Mouse (Mus musculus): Measurements from ENCODE around the gene Pik3r6. TPM values are rescaled to one million over a fixed set of nuclear protein-coding genes. Genes with fewer than 3 reads are reported as not detected.

Gene Pik3r6
- 1.4 and 2.1 TPM in 2 replicates for polyA plus RNA-seq (2016; fragmentation: Nextera tagmentation; extraction: Ambion mirVana)

DNA sequence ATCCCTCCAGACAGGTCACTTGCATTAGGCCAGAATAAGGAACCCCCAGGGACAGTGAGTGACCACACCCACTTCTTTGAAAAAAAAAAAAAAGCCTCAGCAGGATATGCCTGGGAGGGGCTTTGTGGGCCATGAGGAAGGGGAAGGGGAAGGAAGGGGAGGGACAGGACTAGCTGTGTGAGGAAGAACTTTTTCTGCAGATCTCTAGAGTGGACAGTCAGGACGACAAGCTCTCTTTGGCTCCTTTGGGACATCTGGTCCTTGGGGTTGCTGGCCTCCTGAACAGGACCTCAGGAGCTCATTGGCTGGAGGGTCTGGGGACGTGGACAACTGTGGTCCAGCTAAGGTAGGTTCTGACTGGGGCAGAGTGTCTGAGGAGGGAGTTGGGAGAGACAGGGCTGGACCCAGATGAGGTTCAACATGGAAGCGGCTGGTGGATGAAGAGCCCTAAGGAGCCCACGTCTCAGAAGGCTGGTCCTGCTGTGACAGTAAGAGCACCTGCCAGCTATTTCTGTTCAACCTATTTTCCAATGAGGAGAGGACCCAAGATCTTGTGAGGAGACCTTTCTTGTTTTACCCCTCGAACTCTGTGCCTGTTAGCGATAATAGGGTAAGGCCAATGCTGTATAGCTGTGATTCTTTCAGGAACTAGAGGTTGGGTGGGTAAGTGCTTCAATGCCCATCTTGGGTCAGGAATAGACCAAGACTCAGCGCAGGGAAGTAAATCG is at the start of gene Pik3r6:
Gene Pik3r6 (plus strand): TSS at position 118 of the 728 bp plus-strand sequence.
- no peak within 1 kb of the TSS for H3K4me3 ChIP-seq
- no peak within 1 kb of the TSS; the same call in 1 of the 2 replicates for H3K4me2 ChIP-seq (replicated peaks)
- no peaks in the 10 kb centered on the region for H3K27me3 ChIP-seq
- no peak within 1 kb of the TSS for H3K27ac ChIP-seq
- H3K9me3 ChIP-seq (replicated peaks) = no peaks in the 10 kb centered on the region
- H3K9ac ChIP-seq = no peak within 1 kb of the TSS
- ATAC-seq (ENCODE audit: low FRiP score) = no peak
- H3K4me1 ChIP-seq = 0 out of 2 replicates have a peak, but pooled peaks cover 5% of the 10 kb centered on the region
- H3K36me3 ChIP-seq = no peaks in the 10 kb centered on the region
- 88% methylated on average over 8 of the region's 8 CpGs for WGBS

DNA sequence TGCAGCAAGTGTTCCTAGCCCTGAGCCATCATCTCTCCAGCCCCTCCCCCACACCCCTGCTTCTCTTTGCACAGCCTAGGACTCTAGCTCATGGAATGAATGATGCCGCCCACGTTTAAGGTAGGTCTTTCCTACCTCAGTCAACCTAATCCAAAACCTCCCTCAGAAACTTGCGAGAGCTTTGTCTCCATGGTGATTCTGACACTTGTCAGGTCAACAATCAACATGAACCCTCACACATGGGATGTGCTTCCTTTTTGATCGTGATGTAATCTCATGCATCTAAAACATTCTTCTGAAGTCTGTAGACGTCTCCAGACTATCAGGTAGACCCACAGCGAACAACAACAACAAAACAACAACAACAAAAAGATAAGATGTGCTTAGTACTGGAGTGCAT is 49.5 kb upstream of the Pik3r6 start:
- no peak overlapping the region for H3K9ac ChIP-seq
- H3K27ac ChIP-seq = no peak overlapping the region
- no peak for ATAC-seq (ENCODE audit: low FRiP score)
- no peaks in the 10 kb centered on the region for H3K36me3 ChIP-seq
- no peaks in the 10 kb centered on the region for H3K9me3 ChIP-seq (replicated peaks)
- no peak overlapping the region for H3K4me3 ChIP-seq
- no peaks in the 10 kb centered on the region for H3K27me3 ChIP-seq
- WGBS = 71% methylated on average over 6 of the region's 6 CpGs
- peaks cover 16% of the 10 kb centered on the region for H3K4me1 ChIP-seq
- H3K4me2 ChIP-seq (replicated peaks) = no peak overlapping the region

DNA sequence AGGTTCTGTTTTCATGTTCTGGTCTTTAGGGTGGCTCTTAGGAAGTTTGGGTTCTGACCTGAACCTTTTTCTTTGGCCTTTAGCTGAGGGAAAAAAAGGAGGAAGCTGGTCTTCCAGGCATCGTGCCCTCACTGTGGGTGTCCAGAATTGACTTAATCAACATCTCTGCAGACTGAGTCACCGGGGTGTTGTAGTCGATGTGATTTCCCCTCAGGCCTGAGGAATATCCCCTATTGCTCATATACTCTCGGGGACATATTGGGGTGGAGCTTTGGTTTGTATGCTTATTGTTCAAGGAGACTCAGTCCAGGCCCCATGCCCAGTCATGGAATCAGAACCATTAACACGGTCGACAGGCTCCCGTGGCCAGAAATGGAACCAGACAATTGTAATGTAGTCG is 44.7 kb upstream of the Pik3r6 start:
- WGBS = 74% methylated on average over 8 of the region's 8 CpGs
- no peaks in the 10 kb centered on the region for H3K9me3 ChIP-seq (replicated peaks)
- no peak overlapping the region for H3K9ac ChIP-seq
- no peaks in the 10 kb centered on the region for H3K27me3 ChIP-seq
- no peak overlapping the region for H3K4me3 ChIP-seq
- no peak overlapping the region for H3K4me2 ChIP-seq (replicated peaks)
- no peaks in the 10 kb centered on the region for H3K36me3 ChIP-seq
- no peaks in the 10 kb centered on the region for H3K4me1 ChIP-seq
- no peak overlapping the region for H3K27ac ChIP-seq
- no peak for ATAC-seq (ENCODE audit: low FRiP score)

DNA sequence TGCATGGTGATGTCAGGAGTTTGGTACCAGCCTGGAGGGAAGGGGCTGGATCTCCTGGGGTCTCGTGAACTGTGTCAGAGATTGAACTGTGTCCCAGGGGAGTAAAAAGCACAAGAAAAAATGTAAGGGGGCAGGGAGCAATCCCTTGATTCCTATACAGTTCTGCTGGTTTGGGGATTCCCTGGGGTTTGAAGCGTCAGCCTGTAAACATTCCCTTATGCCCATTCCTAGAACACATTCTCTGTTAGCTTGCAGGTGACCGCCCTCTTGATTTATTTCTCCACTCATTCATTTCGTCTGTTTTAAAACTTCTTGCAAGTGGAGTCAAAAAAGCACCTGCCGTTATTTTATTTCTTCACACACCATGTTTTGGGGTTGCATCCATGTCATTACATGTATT is 43.8 kb upstream of the Pik3r6 start:
- ATAC-seq (ENCODE audit: low FRiP score) = no peak
- Histone ChIP-seq H3K27ac (no peak overlapping the region), H3K4me1 (no peaks in the 10 kb centered on the region), H3K4me3 (no peak overlapping the region), H3K36me3 (no peaks in the 10 kb centered on the region), H3K9ac (no peak overlapping the region), H3K27me3 (no peaks in the 10 kb centered on the region), H3K9me3 (replicated peaks) (no peaks in the 10 kb centered on the region), H3K4me2 (replicated peaks) (no peak overlapping the region)
- WGBS = 79% methylated on average over 5 of the region's 5 CpGs

DNA sequence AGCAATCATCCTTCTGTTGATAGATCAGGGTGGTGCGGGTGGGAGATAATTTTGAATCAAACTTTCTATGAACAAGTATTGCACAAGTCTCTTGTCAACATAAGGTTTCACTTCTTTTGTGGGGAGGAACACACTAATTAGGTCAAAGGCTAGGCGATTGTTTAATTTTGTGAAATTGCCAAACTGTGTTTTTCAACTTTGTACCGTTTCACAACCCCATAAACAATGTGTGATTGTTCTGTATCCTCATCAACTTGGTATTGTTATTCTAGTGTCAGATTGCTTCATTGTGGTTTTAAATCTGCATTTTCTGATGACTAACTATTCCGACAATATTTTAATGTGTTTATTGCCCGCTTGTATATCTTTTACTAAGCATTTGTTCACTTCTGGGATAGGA is 43.3 kb upstream of the Pik3r6 start:
- Histone ChIP-seq H3K36me3 (no peaks in the 10 kb centered on the region), H3K9me3 (replicated peaks) (no peaks in the 10 kb centered on the region), H3K27ac (no peak overlapping the region), H3K4me3 (no peak overlapping the region), H3K4me2 (replicated peaks) (no peak overlapping the region), H3K4me1 (no peaks in the 10 kb centered on the region), H3K27me3 (no peaks in the 10 kb centered on the region), H3K9ac (no peak overlapping the region)
- 92% methylated on average over 5 of the region's 5 CpGs for WGBS
- no peak for ATAC-seq (ENCODE audit: low FRiP score)

DNA sequence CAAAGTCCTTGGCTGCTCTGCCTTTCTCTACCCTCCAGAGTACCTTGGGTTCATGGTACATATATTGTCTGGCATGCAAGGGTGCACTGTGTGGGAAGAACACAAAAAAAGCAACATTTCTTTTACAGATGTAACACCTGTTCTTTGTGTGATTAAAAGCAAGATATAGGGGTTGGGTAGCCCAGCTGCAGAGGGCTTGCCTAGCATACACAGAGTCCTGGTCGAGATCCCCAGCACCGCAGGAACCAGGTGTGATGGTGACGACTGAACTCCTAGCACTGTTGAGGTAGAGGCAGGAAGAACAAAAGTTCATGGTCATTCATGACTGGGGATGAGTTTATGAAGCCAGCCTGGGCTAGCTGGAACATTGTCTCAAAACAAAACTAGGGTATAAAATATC is 40.1 kb upstream of the Pik3r6 start:
- WGBS = 84% methylated on average over 3 of the region's 3 CpGs
- no peaks in the 10 kb centered on the region for H3K27me3 ChIP-seq
- no peak overlapping the region for H3K4me2 ChIP-seq (replicated peaks)
- H3K4me1 ChIP-seq = no peaks in the 10 kb centered on the region
- no peaks in the 10 kb centered on the region for H3K36me3 ChIP-seq
- H3K9ac ChIP-seq = no peak overlapping the region
- no peak overlapping the region for H3K27ac ChIP-seq
- ATAC-seq (ENCODE audit: low FRiP score) = no peak
- no peak overlapping the region for H3K4me3 ChIP-seq
- H3K9me3 ChIP-seq (replicated peaks) = no peaks in the 10 kb centered on the region

DNA sequence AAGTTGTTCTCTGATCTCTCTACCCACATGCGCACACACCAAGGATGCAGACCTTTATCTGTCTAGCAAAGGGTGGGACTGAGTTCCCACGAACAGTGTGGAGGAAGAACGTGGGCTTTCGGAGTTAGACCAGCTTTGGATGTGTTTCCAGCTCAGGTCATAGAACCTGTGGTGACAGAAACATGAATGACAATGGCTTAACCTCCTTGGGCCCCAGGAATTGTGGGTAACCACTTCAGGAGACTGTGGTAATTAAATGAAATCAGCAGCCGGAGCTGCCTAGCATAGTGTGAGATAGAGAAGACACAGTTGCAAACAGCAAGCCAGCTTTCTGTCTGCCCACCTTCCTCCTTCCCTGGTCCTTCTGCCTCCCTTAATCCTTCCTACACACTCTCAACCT is 38.6 kb upstream of the Pik3r6 start:
- 84% methylated on average over 5 of the region's 5 CpGs for WGBS
- no peak overlapping the region for H3K4me3 ChIP-seq

DNA sequence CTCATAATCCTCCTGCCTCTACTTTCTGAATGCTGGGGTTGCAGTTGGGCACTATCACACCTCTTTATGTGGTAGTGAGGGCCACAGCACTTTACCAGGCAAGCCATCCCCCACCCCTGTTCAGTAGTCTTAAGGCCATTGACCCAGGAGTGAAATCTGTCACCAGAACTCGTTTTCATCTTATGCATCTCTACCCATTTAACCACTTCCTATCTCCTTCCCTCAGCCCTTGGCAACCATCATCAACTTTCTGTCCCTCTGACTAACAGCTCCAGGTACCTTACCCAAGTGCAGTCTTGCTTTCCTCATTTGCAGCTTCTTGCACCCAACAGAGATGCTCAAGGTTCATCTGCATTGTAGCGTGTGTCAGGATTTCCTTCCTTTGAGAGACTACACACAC is 37.7 kb upstream of the Pik3r6 start:
- Histone ChIP-seq H3K27ac (no peak overlapping the region), H3K4me1 (no peaks in the 10 kb centered on the region), H3K9me3 (replicated peaks) (no peaks in the 10 kb centered on the region), H3K9ac (no peak overlapping the region), H3K4me2 (replicated peaks) (no peak overlapping the region), H3K4me3 (no peak overlapping the region), H3K36me3 (no peaks in the 10 kb centered on the region), H3K27me3 (no peaks in the 10 kb centered on the region; the same call in 1 of the 2 replicates)
- WGBS = 76% methylated on average over 2 of the region's 2 CpGs
- no peak for ATAC-seq (ENCODE audit: low FRiP score)

More for the DNA sequence above, 38.6 kb upstream of the Pik3r6 start:
- ATAC-seq (ENCODE audit: low FRiP score) = no peak
- Histone ChIP-seq H3K36me3 (no peaks in the 10 kb centered on the region), H3K9me3 (replicated peaks) (no peaks in the 10 kb centered on the region), H3K27ac (no peak overlapping the region), H3K27me3 (no peaks in the 10 kb centered on the region), H3K4me1 (no peaks in the 10 kb centered on the region), H3K9ac (no peak overlapping the region), H3K4me2 (replicated peaks) (no peak overlapping the region)

DNA sequence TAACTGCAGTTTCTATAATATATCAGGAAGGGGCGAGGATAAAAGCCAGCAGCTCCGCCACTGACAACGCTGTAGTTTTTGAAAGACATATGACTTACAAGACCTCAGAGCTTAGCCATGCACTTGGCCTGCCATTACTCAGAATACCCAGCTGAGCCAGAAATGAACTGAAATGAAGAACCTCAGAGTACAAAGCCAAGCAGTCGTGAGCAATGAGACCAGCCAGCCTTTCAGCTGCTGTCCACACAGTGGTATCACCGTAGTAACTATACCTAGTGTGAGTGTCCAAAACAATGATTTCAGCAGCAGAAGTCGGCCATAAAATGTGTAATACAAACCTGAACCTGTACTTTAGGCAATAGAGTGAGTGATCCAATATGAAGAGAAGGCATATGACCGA is 35.4 kb upstream of the Pik3r6 start:
- 82% methylated on average over 7 of the region's 7 CpGs for WGBS
- H3K9me3 ChIP-seq (replicated peaks) = no peaks in the 10 kb centered on the region
- no peak overlapping the region for H3K4me2 ChIP-seq (replicated peaks)
- H3K27ac ChIP-seq = no peak overlapping the region
- no peak overlapping the region for H3K4me3 ChIP-seq
- H3K27me3 ChIP-seq = no peaks in the 10 kb centered on the region; the same call in 1 of the 2 replicates
- H3K36me3 ChIP-seq = no peaks in the 10 kb centered on the region
- H3K9ac ChIP-seq = no peak overlapping the region
- no peak for ATAC-seq (ENCODE audit: low FRiP score)
- H3K4me1 ChIP-seq = no peaks in the 10 kb centered on the region

DNA sequence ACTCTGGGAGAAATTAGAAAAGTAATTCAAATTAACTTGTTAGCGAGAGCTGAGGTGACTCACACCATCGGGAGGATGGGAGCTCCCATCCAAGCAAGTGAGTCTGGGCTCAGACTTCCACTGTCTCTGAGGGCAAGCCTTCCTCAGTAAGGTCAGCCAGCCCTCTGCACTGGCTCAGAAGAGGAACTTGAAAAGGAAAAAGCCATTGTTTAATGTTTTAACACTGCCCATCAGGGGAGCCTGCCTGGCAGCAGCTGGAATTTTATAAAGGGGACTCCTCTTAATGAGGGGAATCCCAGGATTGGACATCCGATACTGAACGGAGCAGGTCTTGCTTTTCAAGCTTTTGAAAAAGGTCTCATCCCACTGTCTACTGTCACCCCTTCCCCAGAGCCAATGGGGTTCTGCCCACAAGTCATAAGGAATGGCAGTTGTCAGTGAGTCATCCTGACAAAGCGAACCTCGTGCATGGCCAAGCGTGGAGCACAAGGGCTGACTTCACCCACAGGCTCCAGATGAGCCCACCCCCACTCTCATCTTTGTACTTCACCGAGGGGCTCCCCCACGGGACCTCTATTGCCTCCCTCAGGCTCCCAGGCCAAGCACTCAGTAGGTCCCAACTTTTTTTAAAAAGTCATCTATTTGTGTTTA is 34.7 kb upstream of the Pik3r6 start:
- Histone ChIP-seq H3K4me2 (replicated peaks) (no peak overlapping the region), H3K36me3 (no peaks in the 10 kb centered on the region), H3K9ac (no peak overlapping the region), H3K9me3 (replicated peaks) (no peaks in the 10 kb centered on the region), H3K4me3 (no peak overlapping the region), H3K27ac (no peak overlapping the region), H3K4me1 (no peaks in the 10 kb centered on the region), H3K27me3 (no peaks in the 10 kb centered on the region; the same call in 1 of the 2 replicates)
- ATAC-seq (ENCODE audit: low FRiP score) = no peak
- WGBS = 56% methylated on average over 9 of the region's 9 CpGs

DNA sequence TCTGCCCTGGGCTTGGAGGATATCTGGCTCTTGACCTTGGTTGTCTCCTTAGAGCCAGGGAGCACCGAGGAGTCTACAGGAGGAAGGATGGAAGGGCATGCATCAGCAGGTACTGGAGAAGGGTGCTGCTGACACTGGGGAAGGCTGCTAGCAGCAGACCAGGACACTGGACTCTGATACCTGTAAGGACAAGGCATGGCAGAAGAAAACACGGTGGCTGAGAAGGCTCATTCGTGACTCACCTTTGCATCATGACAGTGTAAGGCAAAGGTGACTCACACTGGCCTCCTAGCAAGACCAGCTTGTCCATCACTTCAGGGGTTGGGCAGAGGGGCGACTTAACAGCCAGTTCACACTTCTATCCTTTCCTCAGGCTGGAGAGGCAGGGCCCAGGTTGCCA is 33.9 kb upstream of the Pik3r6 start:
- Histone ChIP-seq H3K27me3 (no peaks in the 10 kb centered on the region; the same call in 1 of the 2 replicates), H3K9ac (no peak overlapping the region), H3K36me3 (no peaks in the 10 kb centered on the region), H3K4me2 (replicated peaks) (no peak overlapping the region), H3K27ac (no peak overlapping the region), H3K4me1 (no peaks in the 10 kb centered on the region), H3K9me3 (replicated peaks) (no peaks in the 10 kb centered on the region), H3K4me3 (no peak overlapping the region)
- WGBS = 84% methylated on average over 4 of the region's 4 CpGs
- no peak for ATAC-seq (ENCODE audit: low FRiP score)

DNA sequence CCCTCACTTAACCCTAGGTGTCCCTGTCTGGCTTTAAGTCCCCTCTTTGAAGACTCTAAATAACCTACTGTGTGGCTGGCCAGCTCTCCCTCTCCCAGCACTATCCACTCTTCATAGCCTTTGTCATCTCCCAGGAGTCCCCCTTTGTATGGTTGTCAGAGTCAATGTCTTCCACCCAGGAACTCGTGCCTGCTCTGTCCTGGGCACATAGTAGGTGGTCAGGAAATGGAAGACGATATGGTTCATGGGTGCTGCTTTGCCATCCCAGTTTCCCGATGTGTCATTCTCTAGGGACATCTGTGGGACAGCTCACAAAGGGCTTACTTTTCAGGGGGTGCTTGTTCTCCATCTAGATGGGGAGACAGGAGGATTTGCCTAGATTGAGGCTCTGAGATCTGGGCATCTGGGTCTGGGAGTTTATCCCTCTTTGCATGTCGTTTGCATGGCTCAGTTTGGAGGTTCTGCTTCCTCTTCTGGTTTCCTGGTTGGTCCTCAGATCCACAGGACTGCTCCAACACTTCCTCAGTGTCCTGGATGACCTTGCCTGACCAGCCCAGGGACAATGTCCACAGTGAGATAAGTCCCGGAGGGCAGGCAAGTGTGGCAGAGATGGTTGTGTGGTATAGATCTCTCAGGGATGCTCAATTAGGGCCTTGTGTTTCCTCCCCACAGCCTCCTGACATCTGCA is 30.5 kb upstream of the Pik3r6 start:
- no peak for ATAC-seq (ENCODE audit: low FRiP score)

More for the DNA sequence above, 30.5 kb upstream of the Pik3r6 start:
- H3K27me3 ChIP-seq = no peaks in the 10 kb centered on the region; the same call in 1 of the 2 replicates
- 76% methylated on average over 5 of the region's 5 CpGs for WGBS
- no peak overlapping the region for H3K9ac ChIP-seq
- H3K4me2 ChIP-seq (replicated peaks) = no peak overlapping the region
- no peak overlapping the region for H3K27ac ChIP-seq
- H3K4me3 ChIP-seq = no peak overlapping the region
- no peaks in the 10 kb centered on the region for H3K9me3 ChIP-seq (replicated peaks)
- H3K4me1 ChIP-seq = no peaks in the 10 kb centered on the region
- no peaks in the 10 kb centered on the region for H3K36me3 ChIP-seq

All from hindbrain, embryonic 12.5 days (tissue).